Mouse (Mus musculus) kidney, adult 2 months (tissue): ENCODE measurements at regions not wholly inside any gene's neighbourhood (a gene's known extent, or its start where the extent isn't known, plus 50 kb on each side); places are given as distances from the start of the nearest gene placed in this dataset.

Source experiments
- DNase-seq: peaks from one replicate; pipeline ENCODE4 v3.0.0; 2021
- H3K27ac ChIP-seq: fragments of 200-500 bp; 2 replicates; pipeline ENCODE4 v1.5.1; 2012; ENCODE audit warnings: low read depth, low read length, control low read depth, inconsistent platforms; ENCODE audit not compliant: insufficient read depth
- H3K27me3 ChIP-seq: fragments of 200-500 bp; replicated peaks from 2 replicates; pipeline ENCODE4 v1.6.1; 2012; ENCODE audit warnings: mild to moderate bottlenecking, moderate library complexity, low read length, inconsistent platforms; ENCODE audit not compliant: control insufficient read depth, insufficient read depth
- H3K36me3 ChIP-seq: fragments of 200-500 bp; 2 replicates; pipeline ENCODE4 v1.6.1; 2012; ENCODE audit warnings: mild to moderate bottlenecking, moderate library complexity, low read length, inconsistent platforms; ENCODE audit not compliant: control insufficient read depth, insufficient read depth
- H3K4me1 ChIP-seq: fragments of 200-500 bp; 2 replicates; pipeline ENCODE4 v1.6.1; 2011; ENCODE audit warnings: low read length; ENCODE audit not compliant: control insufficient read depth, insufficient read depth
- H3K4me3 ChIP-seq: fragments of 200-500 bp; 2 replicates; pipeline ENCODE4 v1.5.1; 2011; ENCODE audit warnings: mild to moderate bottlenecking, low read depth, low read length, control low read depth; ENCODE audit not compliant: insufficient read depth
- CTCF ChIP-seq: fragments of 200-500 bp; conservative IDR thresholded peaks from 2 replicates; pipeline ENCODE4 v1.5.1; 2011; ENCODE audit warnings: low read depth, mild to moderate bottlenecking, control low read depth, low read length, moderate library complexity, mixed read lengths; ENCODE audit not compliant: insufficient read depth, insufficient read length
- POLR2A ChIP-seq: fragments of 200-500 bp; IDR thresholded peaks from one replicate; pipeline ENCODE4 v1.6.1; 2011; ENCODE audit warnings: low read depth, low read length, control low read depth
- WGBS: fragments of 180-500 bp; shearing (Covaris S2); methylation state at CpG from one replicate; pipeline ENCODE4 v1.1.7; 2018; 5-methylcytosine and 5-hydroxymethylcytosine counted together

DNA sequence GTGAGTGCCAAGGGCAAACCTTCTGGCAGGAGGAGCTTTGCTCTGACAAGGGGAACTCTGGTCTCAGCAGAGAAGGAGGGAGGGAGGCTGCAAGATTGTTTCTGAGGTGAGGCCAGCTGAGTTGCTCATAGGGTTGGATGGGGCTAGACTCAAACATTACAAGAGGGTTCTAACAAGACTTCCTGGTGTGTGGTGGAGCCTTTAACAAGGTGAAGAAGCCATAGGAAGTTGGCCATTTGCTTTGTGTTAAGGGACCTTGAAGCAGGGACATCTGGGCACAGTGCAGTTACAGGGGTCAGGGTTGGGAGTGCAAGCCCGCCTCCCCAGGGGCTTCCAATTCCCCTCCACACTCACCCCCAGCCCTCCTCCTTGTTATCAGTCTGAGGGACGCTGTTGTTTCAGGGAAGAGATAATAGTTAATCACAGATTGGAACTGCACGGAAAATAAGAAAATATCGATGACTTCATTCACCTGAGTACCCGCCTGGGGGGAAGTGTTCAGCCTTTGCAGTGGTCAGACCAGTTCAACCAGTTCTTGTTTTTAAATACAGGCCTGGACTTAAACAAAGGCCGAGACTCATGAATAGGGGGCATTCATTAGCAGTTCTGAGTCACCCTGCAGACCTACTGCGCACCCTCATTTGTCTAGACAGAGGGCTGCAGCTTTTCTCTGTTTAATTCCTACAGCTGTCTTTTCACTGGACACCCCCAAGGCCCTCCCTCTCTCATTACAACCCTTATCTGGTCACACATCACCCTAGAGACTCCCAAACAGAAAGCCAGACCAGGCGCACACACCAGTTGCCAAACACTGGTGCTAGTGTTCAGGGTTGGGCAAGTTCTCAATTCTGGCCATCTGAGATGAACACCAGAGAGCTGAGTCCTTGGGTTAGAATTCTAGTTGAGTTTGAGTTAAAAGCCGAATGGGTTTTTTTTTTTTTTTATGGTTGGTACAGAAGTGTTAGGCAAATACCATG lies 139.5 kb downstream of the Bcl2l11 start:
- WGBS, result 60% methylated on average over 9 of the region's 9 CpGs
- no peak overlapping the region for H3K4me3 ChIP-seq
- DNase-seq, result peak; percentile 68
- H3K4me1 ChIP-seq, result no peaks in the 10 kb centered on the region; the same call in 1 of the 2 replicates
- no peaks in the 10 kb centered on the region for H3K36me3 ChIP-seq
- peak overlapping the region; percentile 32; the same call in 1 of the 2 replicates for H3K27ac ChIP-seq
- TF ChIP-seq POLR2A (no peak), CTCF (no peak)
- no peaks in the 10 kb centered on the region for H3K27me3 ChIP-seq

DNA sequence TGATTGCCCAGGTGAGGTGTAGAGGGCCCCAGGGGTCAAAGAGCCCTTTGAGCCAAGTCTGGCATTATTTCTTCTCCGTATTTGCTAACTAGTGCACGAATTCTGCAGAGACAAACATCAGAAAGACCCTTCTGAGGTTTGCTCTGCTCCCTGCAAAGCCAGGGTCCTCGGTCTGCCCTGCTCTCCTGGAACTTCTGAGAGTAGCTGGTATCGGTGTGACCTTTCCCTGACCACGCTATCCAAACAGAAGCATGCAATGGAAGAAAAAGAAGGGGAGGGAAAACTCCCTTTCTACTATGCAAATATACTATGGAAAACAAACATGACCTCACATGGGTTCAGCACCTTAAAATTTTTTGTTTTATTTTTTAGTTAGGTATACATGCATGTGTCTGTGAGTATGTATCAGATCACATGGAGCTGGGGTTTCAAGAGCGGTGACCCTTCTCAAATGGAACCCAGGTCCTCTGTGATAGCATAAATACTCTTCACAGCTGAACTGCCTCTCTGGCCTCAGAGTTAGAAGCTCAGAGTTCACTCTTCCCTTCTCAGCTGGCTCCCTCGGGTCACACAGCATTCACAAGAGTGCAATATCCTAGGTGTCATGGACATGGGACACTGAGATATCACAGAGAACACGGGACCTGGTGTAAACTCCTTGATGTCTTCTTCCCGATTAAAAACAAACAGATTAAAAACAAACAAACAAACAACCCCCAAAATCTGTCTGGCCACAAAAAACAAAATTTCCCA lies 144.7 kb downstream of the Bcl2l11 start:
- Histone ChIP-seq H3K27ac (no peak overlapping the region), H3K4me1 (no peaks in the 10 kb centered on the region; the same call in 1 of the 2 replicates), H3K36me3 (no peaks in the 10 kb centered on the region), H3K27me3 (no peaks in the 10 kb centered on the region), H3K4me3 (no peak overlapping the region)
- no peak for TF ChIP-seq POLR2A
- TF ChIP-seq CTCF, result no peak
- WGBS, result 68% methylated on average over 9 of the region's 9 CpGs
- DNase-seq, result no peak

DNA sequence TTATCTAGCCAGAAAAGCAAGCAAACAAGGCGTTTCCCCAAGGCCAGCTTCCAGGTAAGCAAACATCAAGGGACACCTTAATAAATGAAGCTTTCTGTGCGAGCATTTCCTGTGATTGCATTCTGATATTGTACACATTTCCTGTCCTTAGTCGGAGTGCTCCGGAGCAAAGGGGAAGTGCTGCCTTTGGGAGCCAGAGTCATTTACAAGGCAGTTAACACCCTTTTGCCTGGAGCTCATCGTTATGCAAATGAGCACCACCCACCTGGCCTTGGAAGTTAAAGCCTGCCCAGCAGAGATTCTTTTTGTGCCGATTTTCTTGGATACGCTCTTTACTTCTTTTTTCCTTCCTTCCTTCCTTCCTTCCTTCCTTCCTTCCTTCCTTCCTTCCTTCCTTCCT lies 147.0 kb downstream of the Bcl2l11 start:
- Histone ChIP-seq H3K4me3 (no peak overlapping the region), H3K4me1 (no peaks in the 10 kb centered on the region), H3K27ac (no peak overlapping the region), H3K36me3 (no peaks in the 10 kb centered on the region), H3K27me3 (no peaks in the 10 kb centered on the region)
- 12% methylated on average over 7 of the region's 7 CpGs for WGBS
- no peak for TF ChIP-seq POLR2A
- TF ChIP-seq CTCF, result no peak
- peak; percentile 40 for DNase-seq

DNA sequence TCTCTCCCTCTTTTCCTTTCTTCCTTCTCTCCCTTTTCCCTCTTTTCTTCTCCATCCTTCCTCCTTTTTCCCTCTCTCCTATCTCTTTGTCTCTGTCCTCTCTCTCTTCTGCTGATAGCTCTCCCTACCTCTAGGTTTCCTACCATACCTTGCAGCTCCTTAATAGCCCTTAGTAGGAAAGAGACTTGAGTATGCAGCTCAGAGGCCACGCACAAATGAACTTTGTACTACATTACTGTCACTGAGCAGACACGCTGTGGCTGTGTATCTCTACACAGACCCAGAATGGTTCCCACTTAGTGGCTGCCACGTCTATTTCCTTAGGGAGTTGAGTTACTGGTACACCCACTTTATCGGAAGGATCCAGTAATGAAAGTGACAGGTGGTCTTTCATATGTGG lies 147.5 kb downstream of the Bcl2l11 start:
- H3K4me1 ChIP-seq, result no peaks in the 10 kb centered on the region
- no peaks in the 10 kb centered on the region for H3K36me3 ChIP-seq
- WGBS, result 67% methylated on average over 4 of the region's 4 CpGs
- DNase-seq, result no peak
- TF ChIP-seq CTCF (no peak), POLR2A (no peak)
- no peak overlapping the region for H3K4me3 ChIP-seq
- H3K27ac ChIP-seq, result no peak overlapping the region
- no peaks in the 10 kb centered on the region for H3K27me3 ChIP-seq

DNA sequence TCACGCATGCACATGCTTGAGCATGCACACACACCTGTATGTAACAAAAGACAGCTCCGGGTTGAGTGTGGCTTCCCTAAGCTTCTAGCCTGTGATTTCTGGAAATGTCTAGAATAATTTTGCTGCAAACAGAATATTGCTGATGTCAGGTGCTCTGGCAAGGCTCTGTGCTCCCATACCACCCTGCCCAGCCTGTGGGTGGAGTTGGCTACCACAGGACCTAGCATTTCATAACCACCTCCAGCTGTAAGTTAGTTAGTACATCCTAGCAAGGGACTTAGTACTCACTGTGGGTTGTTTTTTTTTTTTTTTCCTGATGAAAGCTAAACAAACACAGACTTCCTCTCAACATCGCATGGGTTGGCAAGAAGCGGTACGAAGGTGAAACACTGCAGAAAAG lies 150.5 kb downstream of the Bcl2l11 start:
- Histone ChIP-seq H3K27me3 (no peaks in the 10 kb centered on the region), H3K27ac (no peak overlapping the region), H3K36me3 (no peaks in the 10 kb centered on the region), H3K4me3 (no peak overlapping the region), H3K4me1 (no peaks in the 10 kb centered on the region)
- DNase-seq, result no peak
- no peak for TF ChIP-seq CTCF
- TF ChIP-seq POLR2A, result no peak
- 88% methylated on average over 5 of the region's 5 CpGs for WGBS

DNA sequence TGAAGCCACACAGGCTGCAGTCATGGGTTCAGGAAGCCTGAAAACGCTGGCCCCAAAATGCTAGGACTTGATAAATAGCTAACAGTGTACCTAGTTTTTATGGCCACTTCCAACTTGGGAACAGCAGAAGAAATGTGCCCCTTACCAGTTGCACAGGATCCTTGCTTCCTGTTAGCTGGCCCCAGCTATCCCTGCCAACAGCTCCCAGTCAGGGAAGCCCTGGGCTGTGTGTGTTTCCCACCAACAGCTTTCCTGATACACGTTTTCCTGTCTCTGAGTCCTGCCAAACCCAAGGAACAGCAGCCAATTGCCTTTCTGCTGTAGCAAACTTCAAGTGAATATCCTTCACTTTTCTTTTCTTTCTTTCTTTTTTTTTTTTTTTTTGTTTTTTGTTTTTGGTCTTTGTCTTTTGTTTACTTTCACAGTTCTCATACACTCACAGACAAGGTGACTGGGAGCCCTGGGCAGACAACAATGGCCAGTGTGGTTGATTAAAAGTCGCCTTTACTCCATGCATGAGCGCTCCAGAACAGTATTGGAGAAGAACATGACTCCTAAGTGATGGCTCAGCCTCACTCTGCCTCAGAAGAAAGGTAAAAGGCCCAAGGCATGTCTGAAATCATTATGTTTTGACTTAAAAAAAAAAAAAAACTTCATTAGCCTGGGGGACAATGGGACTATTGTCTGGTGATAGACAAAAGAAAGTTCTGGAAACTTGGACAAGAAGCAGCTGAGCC lies 151.7 kb downstream of the Bcl2l11 start:
- DNase-seq, result peak; percentile 20
- no peak for TF ChIP-seq POLR2A
- TF ChIP-seq CTCF, result no peak
- H3K36me3 ChIP-seq, result no peaks in the 10 kb centered on the region
- 65% methylated on average over 4 of the region's 4 CpGs for WGBS
- no peak overlapping the region for H3K4me3 ChIP-seq
- no peak overlapping the region for H3K27ac ChIP-seq
- H3K4me1 ChIP-seq, result no peaks in the 10 kb centered on the region
- no peaks in the 10 kb centered on the region for H3K27me3 ChIP-seq

DNA sequence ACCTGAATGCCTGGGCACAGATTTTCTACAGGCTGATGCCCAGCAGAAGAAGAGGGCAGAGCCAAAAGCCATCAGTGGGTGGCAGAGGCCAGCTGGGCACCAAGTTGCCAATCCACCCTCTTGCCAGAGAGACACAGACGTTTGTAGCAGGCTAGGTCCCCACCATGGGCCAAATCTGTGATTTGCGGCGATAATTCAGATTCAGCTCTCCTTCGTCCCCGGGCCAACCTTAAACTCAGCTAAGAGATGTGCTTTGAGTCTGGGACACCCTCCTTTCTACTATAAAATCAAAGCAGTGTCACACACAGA lies 152.2 kb downstream of the Bcl2l11 start:
- Histone ChIP-seq H3K27me3 (no peaks in the 10 kb centered on the region), H3K4me1 (no peaks in the 10 kb centered on the region), H3K27ac (no peak overlapping the region), H3K4me3 (no peak overlapping the region), H3K36me3 (no peaks in the 10 kb centered on the region)
- DNase-seq, result no peak
- no peak for TF ChIP-seq POLR2A
- no peak for TF ChIP-seq CTCF
- WGBS, result 82% methylated on average over 5 of the region's 5 CpGs
